Mouse (Mus musculus) spleen, adult 2 months (tissue): ENCODE results near the gene Mmp9.

ENCODE experiments used
- CTCF ChIP-seq: fragments of 200-500 bp; IDR thresholded peaks from 2 replicates; pipeline ENCODE4 v1.5.1; 2011; ENCODE audit warnings: mild to moderate bottlenecking, inconsistent platforms; ENCODE audit not compliant: insufficient read depth, insufficient read length, insufficient replicate concordance; ENCODE audit errors: extremely low read depth
- POLR2A ChIP-seq: fragments of 200-500 bp; IDR thresholded peaks from 2 replicates; pipeline ENCODE4 v1.6.1; 2011; ENCODE audit warnings: low read depth, low read length, inconsistent platforms

DNA sequence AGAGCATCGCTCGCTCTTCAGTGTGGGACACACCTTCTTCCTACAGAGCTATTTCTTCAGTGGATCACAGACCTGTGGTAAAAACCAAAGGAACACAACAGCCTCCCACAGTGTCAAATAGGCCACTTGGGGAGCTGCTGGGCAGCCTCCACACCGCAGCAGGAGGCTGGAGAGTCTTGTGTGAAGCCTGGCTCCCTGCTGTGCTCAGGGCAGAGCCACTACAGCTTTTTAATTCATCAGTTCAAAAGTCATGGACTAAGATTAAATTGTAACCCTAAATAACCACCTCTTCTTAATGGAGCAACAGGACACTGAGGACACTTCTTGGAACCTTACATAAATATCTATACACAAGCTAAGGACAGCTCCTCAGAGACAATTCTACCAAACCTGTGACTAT, 62.5 kb downstream of the Mmp9 start:
- no peak for TF ChIP-seq CTCF
- no peak for TF ChIP-seq POLR2A
